ENCODE assay signal across 21 mouse cellular contexts in the genomic region with DNA sequence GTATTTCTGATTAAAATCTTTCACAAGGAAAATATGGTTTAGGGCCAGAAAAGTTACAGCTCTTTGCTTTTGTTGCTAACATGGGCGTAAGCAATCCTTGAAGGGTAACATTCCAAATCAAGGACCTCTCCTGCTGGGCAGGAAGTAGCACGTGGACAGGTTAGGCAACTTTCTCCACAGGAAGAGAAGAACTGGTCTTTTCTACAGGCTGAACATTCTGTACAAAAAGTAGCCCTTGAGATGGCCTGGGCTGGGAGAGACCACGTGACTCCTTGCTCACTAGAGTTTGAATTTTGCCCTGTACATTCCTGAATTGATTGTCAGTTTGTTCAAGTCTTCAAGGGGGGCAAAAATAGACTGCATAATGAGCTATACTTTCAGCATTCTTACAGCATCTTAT.
DNase-seq lines count a peak whose midpoint lies in the region; ATAC-seq and TF ChIP-seq lines count a peak whose summit lies in the region.
"Had no signal": no experiment of that assay in that cellular context is flagged by ENCODE, and none has a peak within 500 bp of the region (broad histone marks: within the 10 kb centered on the region; RNA-seq: fewer than 3 reads in every experiment).

No protein-coding gene starts in this region.

- peak; percentile 94 for ATAC-seq in lung, postnatal 0 days
- no peak for ATAC-seq in heart, embryonic 12.5 days (ENCODE audit: insufficient number of reproducible peaks, low FRiP score)
- ATAC-seq: activated CD4-positive, CD25-positive, alpha-beta regulatory T cell, adult 4 months; forebrain, embryonic 13.5 days; forebrain, embryonic 15.5 days had no signal

- H3K4me1 ChIP-seq in lung, adult 2 months (ENCODE audit: control insufficient read depth, insufficient read depth, low read length): no peaks in the 10 kb centered on the region
- H3K4me1 ChIP-seq in lung, postnatal 0 days (ENCODE audit: insufficient read depth, low read depth, low read length): no peaks in the 10 kb centered on the region
- no peaks in the 10 kb centered on the region for H3K4me1 ChIP-seq in heart, embryonic 12.5 days (replicated peaks)
- H3K4me1 ChIP-seq: embryonic facial prominence, embryonic 10.5 days; embryonic facial prominence, embryonic 12.5 days; forebrain, embryonic 13.5 days; forebrain, embryonic 15.5 days had no signal

- H3K36me3 ChIP-seq in lung, postnatal 0 days (ENCODE audit: insufficient read depth, low read length): no peaks in the 10 kb centered on the region
- H3K36me3 ChIP-seq in heart, embryonic 12.5 days: no peaks in the 10 kb centered on the region
- H3K36me3 ChIP-seq: embryonic facial prominence, embryonic 10.5 days; embryonic facial prominence, embryonic 12.5 days; forebrain, embryonic 15.5 days had no signal

- peak; percentile 81 for TF ChIP-seq EP300 in lung, postnatal 0 days (IDR thresholded peaks at IDR 0.05)

- H3K4me3 ChIP-seq in lung, adult 2 months (replicated peaks; ENCODE audit: extremely low read depth, low read depth, low read length): no peak overlapping the region
- H3K4me3 ChIP-seq in lung, postnatal 0 days (ENCODE audit: low read depth, low read length): no peak overlapping the region
- no peak overlapping the region for H3K4me3 ChIP-seq in heart, embryonic 12.5 days
- H3K4me3 ChIP-seq: embryonic facial prominence, embryonic 10.5 days; embryonic facial prominence, embryonic 12.5 days; forebrain, embryonic 13.5 days; forebrain, embryonic 15.5 days had no signal

- no peak for TF ChIP-seq CTCF in lung, adult 2 months (IDR thresholded peaks at IDR 0.05; ENCODE audit: insufficient read depth, low read length)
- TF ChIP-seq CTCF in lung, postnatal 0 days (IDR thresholded peaks at IDR 0.05): no peak

- no peak for TF ChIP-seq POLR2A in lung, adult 2 months (IDR thresholded peaks at IDR 0.05; ENCODE audit: borderline replicate concordance, extremely low read depth, low read depth, low read length)

- no peaks in the 10 kb centered on the region for H3K27me3 ChIP-seq in lung, postnatal 0 days (replicated peaks; ENCODE audit: insufficient read depth, low read length)
- H3K27me3 ChIP-seq in heart, embryonic 12.5 days (replicated peaks): no peaks in the 10 kb centered on the region
- H3K27me3 ChIP-seq: embryonic facial prominence, embryonic 12.5 days; forebrain, embryonic 13.5 days; forebrain, embryonic 15.5 days had no signal

- 41% methylated on average over 3 of the region's 3 CpGs for WGBS in lung, adult 2 months
- WGBS in lung, postnatal 0 days: 51% methylated on average over 3 of the region's 3 CpGs
- 57% methylated on average over 3 of the region's 3 CpGs for WGBS in heart, embryonic 12.5 days

- no peak overlapping the region for H3K9ac ChIP-seq in lung, postnatal 0 days (replicated peaks; ENCODE audit: low read depth)
- H3K9ac ChIP-seq in heart, embryonic 12.5 days: no peak overlapping the region
- H3K9ac ChIP-seq: embryonic facial prominence, embryonic 12.5 days; forebrain, embryonic 13.5 days; forebrain, embryonic 15.5 days had no signal

- H3K9me3 ChIP-seq in lung, postnatal 0 days (ENCODE audit: low read length): no peaks in the 10 kb centered on the region
- no peaks in the 10 kb centered on the region for H3K9me3 ChIP-seq in heart, embryonic 12.5 days (replicated peaks)
- H3K9me3 ChIP-seq: embryonic facial prominence, embryonic 10.5 days; embryonic facial prominence, embryonic 12.5 days; forebrain, embryonic 13.5 days; forebrain, embryonic 15.5 days had no signal

- no peak overlapping the region for H3K27ac ChIP-seq in lung, postnatal 0 days (ENCODE audit: low read length)
- no peak overlapping the region for H3K27ac ChIP-seq in heart, embryonic 12.5 days (ENCODE audit: poor library complexity, severe bottlenecking)
- H3K27ac ChIP-seq: embryonic facial prominence, embryonic 10.5 days; embryonic facial prominence, embryonic 12.5 days; forebrain, embryonic 13.5 days; forebrain, embryonic 15.5 days had no signal

- DNase-seq in lung, adult 18-20 months: peak; percentile 10 to 54
- DNase-seq in lung, adult 2 months: no peak
- DNase-seq in lung, postnatal 0 days (ENCODE audit: low spot score): peak; percentile 80
- DNase-seq in lung, postnatal 14 days: peak; percentile 0
- peak; percentile 42 for DNase-seq in lung, postnatal 36 days
- DNase-seq in gastrocnemius, postnatal 14 days: no peak
- no peak for DNase-seq in layer of hippocampus, adult 18-20 months (ENCODE audit: low spot score in 2 of 2)
- DNase-seq: adrenal gland, adult 8-10 months; adrenal gland, postnatal 14 days; adrenal gland, postnatal 36 days; cerebellum, adult 11-12 months; cerebellum, adult 2 months; cerebellum, adult 9-10 months; cerebellum, postnatal 10 days; cerebellum, postnatal 25 days had no signal

- H3K4me2 ChIP-seq in lung, postnatal 0 days (replicated peaks; ENCODE audit: low read depth, low read length): no peak overlapping the region
- H3K4me2 ChIP-seq in heart, embryonic 12.5 days: no peak overlapping the region
- H3K4me2 ChIP-seq: embryonic facial prominence, embryonic 12.5 days; forebrain, embryonic 13.5 days; forebrain, embryonic 15.5 days had no signal

- intact Hi-C loops in gastrocnemius, postnatal 14 days (cut with DNase I; ENCODE audit: low total_unique reads): no loop called here

Comparison
In these comparisons a context has a peak if more than half of its experiments do, and no peak if none do; other contexts are left out.
1. DNase-seq: peak in lung, adult 18-20 months (2 of 2), lung, postnatal 0 days (single experiment), lung, postnatal 14 days (single experiment) and lung, postnatal 36 days (single experiment); none in lung, adult 2 months (single experiment), gastrocnemius, postnatal 14 days (single experiment) and layer of hippocampus, adult 18-20 months (0 of 2).